Mouse (Mus musculus): ENCODE results near the gene Ptpn14. TPM values are rescaled to one million over a fixed set of nuclear protein-coding genes. Genes with fewer than 3 reads are reported as not detected.

Ptpn14 gene
- total RNA-seq, 2 experiments from 2014 or later, result 0.37 to 1.1 TPM

DNA sequence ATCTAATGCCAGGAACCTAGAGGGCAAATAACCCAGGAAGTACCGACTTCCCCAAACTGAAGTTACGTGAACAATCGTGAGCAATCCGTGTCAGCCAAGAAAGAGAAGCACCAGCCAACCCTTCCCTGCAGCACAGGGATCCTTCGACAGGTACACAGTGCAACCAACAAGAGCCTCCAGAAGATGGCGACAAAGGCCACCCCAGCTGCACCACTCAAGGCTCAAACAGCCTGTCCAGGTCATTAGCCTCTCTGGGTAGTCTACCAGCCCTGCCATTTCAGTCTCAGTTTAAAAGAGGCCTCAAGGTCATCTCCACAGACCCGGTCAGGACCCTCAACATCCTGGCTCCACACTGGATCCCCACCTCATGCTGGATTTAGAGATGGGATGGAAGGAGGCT, 159.4 kb downstream of the Ptpn14 start:
- peak; percentile 77 for ATAC-seq (replicated peaks; ENCODE audit: poor library complexity)

DNA sequence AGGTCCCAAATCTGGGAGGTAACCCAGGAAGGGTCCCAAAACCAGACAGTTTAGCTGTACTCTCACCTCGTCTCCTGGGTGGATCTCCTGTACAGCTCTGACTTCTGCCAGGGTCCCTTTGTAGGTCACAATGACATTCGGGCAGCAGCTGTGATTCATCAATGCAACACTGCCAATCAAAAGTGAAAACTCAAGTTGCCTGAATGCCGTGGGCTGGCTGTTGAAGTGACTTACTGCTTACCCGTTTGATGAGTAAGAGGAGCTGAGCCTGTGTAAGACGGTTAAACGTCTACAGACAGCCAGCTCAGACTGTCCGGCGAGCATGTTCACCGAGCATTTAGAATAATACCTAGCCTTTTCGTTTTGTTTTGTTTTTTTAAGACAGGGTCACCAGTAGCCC, 160.7 kb downstream of the Ptpn14 start:
- ATAC-seq (replicated peaks; ENCODE audit: poor library complexity), result no peak

DNA sequence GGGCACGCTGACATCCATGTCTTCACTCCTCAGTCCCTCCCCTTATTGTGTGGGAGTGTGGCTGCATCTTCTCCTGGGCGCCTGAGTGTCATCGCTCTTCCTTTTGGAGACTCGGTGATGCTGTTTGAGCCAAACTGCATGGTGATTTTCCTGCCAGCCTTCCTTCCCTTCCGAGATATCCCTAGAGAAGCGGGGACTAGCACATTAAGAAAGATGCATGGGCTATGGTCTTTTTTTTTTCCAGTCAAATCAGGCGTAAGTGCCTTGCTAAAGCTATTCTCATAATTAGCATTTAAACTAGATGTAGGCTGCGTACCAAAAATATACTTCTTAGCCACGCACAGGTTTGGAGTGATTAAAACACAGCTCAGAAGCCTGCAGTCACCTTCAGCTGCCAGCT, 166.1 kb downstream of the Ptpn14 start:
- ATAC-seq (replicated peaks; ENCODE audit: poor library complexity), result no peak

DNA sequence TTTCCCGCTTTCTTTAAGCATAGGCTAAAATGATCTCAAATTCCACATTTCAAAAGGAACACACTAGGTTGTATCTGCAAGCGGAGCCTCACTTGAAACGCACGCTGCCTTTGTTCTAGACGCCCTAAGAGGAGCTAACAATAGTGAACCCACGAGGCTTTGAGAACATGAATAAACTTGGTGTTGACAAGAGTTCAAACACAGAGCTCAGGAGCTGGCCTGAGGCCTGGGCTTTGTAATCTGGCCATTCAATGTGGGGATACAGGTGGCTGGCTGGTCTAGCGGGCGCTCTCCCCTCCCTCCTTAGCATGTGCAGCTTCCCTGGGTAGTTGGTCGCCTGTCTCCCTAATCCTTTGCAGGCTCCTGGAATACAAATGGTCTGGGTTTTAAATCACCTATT, 169.8 kb downstream of the Ptpn14 start:
- ATAC-seq (replicated peaks; ENCODE audit: poor library complexity), result no peak

DNA sequence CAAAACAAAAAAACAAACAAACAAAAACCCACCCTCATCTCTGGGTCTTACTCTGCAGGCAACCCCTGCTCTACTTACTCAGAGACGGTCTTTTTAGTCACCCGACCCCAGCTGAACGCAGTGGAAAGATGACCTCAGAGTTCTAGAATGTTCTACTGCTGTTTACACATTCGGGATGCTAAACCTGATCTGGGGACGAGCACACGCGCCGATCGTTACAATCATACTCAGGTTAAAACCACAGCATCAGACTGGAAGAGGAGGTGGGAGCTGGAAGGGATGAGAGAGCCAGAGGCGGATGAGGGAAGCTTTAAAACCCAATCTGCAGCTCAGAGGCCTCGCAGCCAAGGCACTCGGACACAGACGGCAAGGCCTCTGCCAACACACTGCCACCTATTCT, 170.6 kb downstream of the Ptpn14 start:
- ATAC-seq (replicated peaks; ENCODE audit: poor library complexity), result no peak

DNA sequence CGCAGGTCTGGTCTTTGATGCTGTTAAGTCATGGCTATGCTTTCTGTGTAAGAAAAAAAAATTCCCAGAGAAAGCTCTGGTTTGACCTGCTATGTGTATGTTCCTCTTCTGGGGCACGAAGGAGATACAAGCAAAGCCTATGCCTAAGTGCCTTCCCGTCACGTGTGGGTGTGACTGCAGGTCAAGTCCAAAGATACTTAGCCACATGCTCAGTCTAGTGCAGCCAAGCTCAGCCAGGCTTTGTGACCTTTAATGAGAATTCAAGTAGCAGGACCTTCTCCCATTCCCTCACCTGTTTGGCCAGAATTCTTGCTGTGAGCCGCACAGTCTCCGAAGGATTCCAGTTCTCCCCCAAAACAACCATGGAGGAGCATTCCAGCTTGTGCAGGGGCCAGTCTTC, 171.5 kb downstream of the Ptpn14 start:
- ATAC-seq (replicated peaks; ENCODE audit: poor library complexity), result no peak

DNA sequence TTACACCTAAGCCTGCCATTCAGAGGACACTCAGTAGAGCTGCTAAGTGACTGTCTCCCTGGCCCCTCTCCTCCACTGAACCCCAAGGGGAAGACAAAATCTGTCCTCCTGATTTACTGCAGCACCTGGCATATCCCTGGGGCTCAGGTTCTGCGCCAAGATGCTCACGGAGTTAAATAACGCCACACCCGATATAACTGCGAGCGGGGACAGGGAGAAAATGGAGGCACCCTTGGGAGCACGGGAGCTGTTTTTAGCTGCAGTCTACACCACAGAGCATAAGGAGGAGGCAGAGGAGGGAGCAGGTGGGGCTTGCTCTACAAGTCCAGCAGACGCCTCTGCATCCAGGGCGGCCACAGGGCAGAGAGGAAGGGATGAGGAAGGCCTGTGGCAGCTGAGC, 174.3 kb downstream of the Ptpn14 start:
- no peak for ATAC-seq (replicated peaks; ENCODE audit: poor library complexity)

DNA sequence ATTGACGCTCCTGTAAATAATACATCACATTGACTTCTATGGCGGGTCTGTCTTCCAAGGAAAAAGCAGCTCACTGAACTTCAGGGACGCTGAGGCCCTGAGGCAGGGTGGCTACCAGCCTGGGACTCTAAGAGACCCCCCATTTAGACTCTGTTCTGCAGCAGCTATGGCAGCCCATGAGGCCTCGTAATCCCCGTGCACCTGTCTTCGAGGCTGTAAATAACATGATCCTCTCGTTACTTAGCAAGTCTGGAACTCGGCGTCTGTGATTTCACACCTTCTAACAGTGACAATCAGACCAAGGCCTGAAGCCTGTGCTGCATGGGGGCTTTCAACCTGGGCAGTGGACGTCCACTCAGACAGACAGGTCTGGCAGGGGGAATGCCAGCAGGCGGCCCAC, 175.1 kb downstream of the Ptpn14 start:
- ATAC-seq (replicated peaks; ENCODE audit: poor library complexity), result no peak

DNA sequence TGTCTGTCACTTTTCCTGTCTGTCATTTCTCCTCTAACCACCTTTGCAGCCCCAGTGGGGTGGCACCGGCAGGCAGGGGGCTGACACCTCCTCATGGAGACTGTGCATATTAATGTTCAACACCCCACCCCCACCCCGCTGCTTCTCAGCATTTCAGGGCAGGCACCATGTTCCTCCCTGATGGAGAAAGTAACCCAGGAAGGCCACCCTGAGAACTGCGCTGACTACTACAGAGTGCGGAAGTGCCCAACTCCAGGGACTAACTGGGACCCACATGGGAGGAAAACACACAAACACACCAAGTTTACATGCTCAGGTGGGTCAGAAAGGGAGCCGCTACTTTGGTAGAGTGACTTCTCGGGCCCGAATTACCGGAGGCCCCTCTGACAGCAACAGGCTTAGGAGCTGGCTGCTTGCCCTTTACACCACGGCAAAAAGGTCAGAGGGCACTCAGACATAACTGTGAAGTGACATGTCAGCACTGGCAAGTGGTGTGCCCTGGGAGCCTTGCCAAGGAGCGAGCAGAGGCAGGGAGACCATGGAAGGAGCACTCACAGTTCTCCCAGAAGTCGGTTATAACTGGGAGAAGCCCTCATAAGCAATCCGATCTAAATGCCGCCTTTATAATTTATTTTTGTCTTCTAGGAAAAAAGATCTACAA, 182.7 kb downstream of the Ptpn14 start:
- no peak for ATAC-seq (replicated peaks; ENCODE audit: poor library complexity)

DNA sequence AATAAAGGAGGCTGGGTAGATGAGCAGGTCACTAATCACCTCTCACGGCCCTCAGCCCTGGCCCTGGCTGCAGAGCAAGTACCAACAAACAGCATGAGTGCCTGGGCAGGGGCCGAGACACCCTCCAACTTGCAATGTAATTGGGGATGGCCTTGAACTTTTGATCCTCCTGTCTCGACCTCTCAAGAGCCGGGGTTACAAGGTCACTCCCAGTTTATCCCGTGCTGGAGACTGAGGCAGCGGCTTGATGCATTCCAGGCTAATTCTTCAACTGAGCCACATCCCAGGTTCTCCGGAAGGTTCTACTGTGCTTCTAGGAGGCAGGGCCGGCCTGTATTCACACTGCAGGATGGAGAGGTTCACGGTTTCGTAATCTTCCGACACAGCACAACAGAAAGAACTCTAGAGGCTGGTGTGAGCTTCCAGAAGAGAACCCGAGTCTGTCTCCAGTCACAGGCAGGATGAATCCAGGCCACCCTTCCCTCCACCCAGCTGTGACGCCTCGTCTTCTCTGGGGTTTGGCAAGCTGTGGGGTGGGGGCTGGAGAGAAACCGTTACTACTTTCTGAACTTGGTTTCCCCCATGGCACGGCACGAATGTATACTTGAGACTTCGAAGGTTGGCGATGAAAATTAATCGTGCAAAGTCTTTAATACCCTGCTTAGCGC, 185.2 kb downstream of the Ptpn14 start:
- no peak for ATAC-seq (replicated peaks; ENCODE audit: poor library complexity)

DNA sequence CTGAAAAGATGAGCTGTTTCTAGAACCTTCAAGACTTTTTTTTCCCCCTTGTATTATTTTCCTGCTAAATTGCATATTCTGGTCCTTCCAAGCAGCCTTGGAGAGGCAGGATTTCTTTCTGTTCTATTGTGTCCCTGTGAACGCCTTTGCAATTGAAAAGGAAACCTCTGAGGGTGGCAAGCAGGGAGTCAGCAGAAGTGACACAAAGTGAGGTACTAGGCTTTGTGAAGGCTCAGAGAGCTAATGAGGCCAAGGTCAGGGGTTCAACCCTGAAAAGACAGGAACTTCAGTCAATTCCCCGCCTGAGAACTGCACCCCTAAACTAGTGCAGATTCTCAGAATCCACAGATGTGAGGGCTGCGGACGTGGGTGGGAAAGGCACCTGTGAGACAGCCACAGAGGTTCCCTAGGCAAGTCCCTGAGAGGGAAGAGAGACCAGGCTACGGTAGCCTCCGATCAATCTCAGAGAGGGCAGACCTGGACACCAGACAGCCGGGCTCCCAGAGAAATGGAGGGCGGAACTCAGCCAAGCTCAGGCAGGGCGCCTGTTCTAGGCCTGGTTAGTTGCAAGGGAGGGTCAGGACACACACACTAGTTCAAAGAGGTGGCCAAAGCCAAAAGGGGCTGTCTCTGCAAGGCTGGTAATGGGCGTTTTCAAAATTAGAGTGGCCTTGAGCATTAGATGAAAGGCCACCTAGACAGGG, 188.5 kb downstream of the Ptpn14 start:
- ATAC-seq (replicated peaks; ENCODE audit: poor library complexity), result no peak

DNA sequence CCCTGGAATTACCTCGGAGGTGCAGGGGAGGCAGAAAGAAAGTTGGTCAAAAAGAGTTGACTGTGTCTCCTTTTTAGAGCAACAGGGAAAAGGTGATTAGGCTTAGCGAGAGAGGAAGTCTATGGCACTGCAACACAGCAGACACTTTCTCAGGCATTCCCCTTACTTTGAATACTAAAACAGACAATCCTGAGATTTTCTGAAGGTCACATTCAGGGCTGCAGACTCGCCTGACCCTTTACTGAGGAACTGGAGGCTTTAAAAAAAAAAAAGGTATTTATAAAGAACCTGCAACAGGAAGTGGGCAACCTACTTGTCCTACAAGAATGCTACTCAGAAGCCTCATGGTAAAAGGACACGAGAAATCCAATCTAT, 189.0 kb downstream of the Ptpn14 start:
- ATAC-seq (replicated peaks; ENCODE audit: poor library complexity), result no peak

DNA sequence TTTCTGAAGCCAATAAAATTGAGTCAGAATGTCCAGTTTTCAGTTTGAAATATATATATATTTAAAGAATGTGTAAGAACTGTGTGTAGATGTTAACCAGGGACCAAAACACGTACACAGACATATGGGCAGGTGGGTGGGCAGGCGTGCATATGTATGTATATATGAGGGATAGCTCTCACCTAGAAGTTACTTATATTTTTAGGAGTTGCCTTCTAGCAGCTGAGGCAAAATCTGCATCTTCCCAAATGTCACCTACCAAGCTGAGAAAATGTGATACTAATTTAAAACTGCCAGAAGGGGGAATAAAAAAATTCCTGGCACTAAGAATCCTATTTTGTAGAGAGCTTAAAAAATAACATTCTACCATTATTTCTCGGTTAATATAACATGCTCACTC, 191.7 kb downstream of the Ptpn14 start:
- no peak for ATAC-seq (replicated peaks; ENCODE audit: poor library complexity)

DNA sequence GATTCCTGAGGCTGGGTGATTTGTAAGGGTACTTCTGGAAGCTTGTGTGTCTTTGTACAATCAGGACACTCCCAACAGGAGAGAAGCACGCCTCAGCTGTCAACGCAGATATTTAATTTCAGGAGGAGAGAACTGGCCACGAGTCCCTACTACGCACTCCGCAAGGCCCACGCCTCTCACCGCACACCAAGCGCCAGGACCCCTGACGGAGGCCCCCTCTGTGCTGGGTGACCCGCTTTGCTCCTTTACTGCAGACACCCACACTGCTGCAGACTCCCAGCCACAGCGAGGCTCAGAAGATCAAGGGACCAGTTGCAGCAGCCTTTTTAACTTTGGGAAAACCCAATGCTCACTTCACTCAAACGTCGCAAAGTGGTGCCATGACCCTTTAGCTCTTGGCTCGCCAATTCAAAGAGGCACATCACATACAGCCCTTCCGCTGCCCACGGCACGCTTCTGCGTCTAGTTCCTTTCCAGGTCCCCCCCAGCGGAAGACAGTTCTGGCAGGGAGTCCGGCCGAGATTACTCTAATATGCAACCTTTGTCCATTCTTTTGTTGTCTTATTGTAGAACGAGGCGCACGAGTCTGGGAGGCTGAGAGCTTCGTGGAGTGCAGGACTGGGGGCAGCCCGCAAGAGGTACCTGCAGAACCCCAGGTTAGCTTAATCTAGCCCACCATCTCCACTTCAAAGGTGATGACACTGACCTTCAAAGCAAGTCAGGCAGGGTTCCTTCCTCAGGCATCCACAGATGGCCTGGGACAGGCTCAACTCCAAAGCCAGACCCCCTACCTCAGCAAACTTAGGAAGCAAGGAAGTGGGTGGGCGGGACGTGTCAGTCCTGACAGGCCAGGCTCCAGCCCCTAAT, 192.9 kb downstream of the Ptpn14 start:
- ATAC-seq (replicated peaks; ENCODE audit: poor library complexity), result peak; percentile 25

DNA sequence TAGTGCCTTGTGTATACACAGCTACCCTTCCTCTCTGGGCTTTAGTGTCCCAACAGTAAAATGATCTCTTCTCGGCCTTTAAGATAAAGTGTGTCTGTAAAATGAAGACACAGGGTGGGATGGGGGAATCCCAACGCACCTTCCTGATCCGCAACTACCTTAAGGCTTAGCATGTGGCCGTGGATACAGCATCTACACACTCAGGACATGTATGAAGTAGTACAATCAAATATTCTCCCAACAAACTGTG, 193.4 kb downstream of the Ptpn14 start:
- no peak for ATAC-seq (replicated peaks; ENCODE audit: poor library complexity)

DNA sequence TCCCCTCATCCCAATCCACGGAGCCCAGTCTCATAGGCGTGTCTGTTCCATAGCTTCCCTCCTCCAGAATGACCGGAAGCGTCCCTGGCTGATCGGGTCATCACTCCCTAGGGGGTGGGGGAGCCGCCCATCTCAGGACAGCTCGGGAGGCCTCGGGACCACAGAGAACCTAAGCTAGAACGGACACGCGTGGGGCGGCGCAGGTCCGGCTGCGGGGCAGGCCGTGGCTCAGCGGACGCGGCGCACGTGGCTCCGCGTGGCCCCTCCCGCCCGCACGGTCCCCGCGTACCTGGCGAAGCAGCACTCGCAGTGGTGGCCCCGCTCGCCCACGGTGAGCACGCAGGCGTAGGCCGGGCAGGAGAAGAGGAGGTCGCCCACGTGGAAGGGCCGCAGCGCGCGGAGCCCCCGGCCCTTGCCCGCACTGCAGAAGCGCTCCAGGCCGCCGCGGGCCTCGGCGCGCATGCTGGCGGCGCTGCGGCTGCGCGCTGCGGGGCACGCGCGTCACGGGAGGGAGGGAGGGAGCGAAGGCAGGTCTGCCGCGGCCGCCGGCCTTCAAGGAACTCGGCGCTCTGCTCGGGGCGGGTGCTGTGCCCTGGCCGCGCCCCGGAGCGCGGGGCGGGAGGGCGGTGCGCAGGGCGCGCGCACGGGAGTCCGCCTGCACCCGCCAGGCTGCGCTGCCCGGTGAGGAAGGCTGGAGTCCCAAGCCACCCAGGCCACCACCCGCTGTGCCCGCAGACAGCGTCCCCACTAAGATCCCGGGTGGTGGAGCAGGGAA, 193.9 kb downstream of the Ptpn14 start, which contains the start of gene Smyd2:
Smyd2 (minus strand) TSS at position 546 of the 775 bp plus-strand sequence.
- ATAC-seq (replicated peaks; ENCODE audit: poor library complexity), result peak; percentile 84

DNA sequence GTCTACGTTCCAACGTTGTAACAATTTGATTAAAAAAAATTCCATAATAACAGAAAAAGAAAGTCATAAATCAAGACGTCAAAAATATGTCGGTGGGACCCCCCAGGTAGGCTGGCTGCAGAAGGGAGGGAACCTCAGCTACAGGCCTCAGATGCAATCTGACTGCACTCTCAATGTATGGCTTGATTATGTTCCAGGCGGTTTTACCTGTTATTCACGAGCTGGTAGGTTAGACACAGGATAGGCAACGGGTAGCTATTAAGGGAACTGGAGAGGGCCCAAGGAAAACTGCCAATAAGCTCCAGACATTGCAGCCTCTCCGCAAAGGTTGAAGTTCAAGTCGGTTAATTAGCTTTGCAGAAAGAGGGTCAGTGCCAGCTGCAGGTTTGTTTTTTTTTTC, 194.7 kb downstream of the Ptpn14 start:
- no peak for ATAC-seq (replicated peaks; ENCODE audit: poor library complexity)

DNA sequence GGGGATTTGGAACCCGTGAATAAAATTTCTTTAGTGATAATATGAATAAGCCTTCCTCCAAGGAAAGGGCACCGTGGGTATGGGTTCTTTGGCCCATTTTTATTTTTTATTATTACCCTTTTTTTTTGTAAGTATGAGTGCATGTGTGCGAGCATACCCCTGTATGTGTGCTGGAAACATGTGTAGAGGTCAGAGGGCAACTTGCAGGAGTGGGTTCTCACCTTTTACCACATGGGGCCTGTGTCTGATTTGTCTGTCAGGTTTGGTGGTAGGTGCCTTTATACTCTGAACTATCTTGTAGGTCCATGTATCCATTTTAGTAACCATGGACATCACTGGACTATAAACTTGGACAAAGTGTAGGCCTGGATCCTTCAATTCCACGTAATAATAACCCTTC, 195.1 kb downstream of the Ptpn14 start:
- ATAC-seq (replicated peaks; ENCODE audit: poor library complexity), result no peak

DNA sequence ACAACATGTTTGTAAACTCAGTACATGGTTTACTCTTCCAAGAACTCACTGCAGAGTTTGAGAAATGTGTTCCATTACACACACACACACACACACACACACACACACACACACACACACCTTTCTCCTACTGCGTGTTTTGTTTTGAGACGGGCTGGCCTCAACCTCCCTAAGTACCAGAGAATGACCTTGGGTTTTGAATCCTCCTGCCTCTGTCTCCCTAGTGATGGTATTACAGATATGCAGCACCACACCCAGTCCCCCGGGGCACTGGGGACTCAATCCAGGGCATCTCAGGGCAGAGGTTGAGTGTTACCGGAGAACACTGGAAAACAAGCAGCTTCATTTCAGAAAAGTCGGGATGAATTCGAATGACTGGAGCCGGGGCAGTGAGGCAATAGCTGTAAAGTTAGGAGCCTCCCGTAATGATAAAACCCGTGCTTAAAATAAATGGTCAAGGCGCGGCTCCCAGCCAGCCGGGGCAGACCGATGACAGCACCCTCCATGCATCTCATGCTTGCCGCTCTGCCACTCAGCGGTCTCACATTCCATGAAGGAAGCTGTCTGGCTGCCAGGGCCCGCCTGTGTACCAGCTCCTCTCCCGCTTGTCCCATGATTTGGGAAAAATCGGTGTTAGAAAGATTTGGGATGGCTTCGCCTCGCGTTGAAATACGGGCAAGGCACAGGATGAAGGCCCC, 196.0 kb downstream of the Ptpn14 start:
- ATAC-seq (replicated peaks; ENCODE audit: poor library complexity), result no peak

DNA sequence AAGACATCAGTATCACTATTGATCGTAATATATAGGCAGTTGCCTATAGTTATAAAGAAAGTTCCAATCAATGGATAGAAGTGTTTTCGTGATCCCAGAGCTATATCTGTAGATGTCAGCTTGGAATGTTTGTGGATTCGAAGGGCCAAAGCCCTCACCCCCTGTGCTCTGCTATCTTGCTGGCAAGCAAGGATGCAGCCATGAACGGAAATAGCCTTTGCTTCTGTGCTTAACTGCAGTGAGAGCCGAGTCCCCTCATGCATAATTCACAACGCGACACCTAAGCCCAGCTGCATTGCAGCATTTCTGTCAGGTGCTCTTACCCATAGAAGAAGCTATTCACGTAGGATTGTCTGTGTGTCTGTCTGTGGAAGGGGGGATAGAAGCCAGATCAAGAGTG, 198.2 kb downstream of the Ptpn14 start:
- no peak for ATAC-seq (replicated peaks; ENCODE audit: poor library complexity)

Measured in megakaryocyte progenitor cell, adult 5-6 weeks (primary cell).